Mouse (Mus musculus): ENCODE measurements around the gene Inpp5k.

- TF ChIP-seq CTCF (IDR thresholded peaks at IDR 0.05; ENCODE audit: extremely low read depth, insufficient read depth, insufficient read length, insufficient replicate concordance) (no peak), POLR2A (IDR thresholded peaks at IDR 0.05; ENCODE audit: low read depth, low read length) (no peak)
These were observed 20.2 kb downstream of the Inpp5k start for GRCm38 (mm10) chr11:75650958-75651425.

Measured in spleen, adult 2 months (tissue).